Mouse (Mus musculus) liver, adult 2 months (tissue): ENCODE data around the gene Atp2c2.

Experiments
- CTCF ChIP-seq: fragments of 200-500 bp; IDR thresholded peaks from 2 replicates; pipeline ENCODE4 v1.5.1; 2011; ENCODE audit warnings: low read depth, low read length, control low read depth
- POLR2A ChIP-seq: fragments of 200-500 bp; IDR thresholded peaks from 2 replicates; pipeline ENCODE4 v1.6.1; 2011; ENCODE audit warnings: low read length, control low read depth; ENCODE audit not compliant: insufficient read depth; ENCODE audit errors: extremely low read depth

DNA sequence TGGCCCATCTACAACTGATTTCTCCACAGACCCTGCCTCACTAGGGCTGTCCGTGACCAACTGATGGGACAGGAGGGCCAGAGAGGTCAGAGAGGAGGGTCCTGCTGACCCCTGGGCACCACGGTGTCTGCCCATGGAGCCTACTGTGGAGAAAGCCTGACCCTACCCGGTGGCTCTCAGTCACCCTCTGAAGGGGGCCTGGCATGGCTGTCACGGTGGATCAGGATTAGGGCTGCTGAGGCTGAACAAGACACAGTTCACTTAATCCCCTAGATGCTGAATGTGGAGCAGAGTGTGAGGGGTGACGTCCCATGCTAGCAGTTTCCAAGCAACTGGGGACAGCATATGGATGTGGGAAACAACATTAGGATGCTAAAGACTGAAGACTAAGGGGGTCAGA lies 24.4 kb upstream of the Atp2c2 start:
- TF ChIP-seq CTCF (no peak), POLR2A (no peak)
